Mouse (Mus musculus): ENCODE data around the gene Ttc21a. TPM values are rescaled to one million over a fixed set of nuclear protein-coding genes. Genes with fewer than 3 reads are reported as not detected.

Ttc21a gene
- total and polyA plus RNA-seq, 3 experiments = 0.01 TPM; not detected in 2

DNA sequence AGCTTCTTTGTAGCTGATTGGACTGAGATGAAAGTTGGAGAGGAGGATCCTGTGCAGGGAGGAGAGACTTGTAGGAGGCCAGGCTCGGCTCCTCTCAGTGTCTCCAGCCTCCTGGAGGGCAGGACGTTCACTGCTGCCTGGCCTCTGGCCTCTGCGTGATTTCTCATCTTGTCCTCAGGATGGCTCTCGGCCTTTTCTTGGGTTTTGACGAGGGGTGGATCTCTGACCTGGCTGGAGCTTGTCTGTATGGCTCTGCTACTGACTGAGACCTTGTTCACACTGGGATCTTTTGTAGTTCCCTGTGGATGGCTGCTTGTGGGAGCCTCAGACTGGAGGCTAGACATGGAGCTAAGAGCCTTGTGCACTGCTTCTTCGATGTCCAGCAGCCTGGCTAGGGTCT, 77.4 kb downstream of the Ttc21a start:
- TF ChIP-seq USF2 (IDR thresholded peaks at IDR 0.05; ENCODE audit: borderline replicate concordance in 1 of 2, insufficient read depth in 1 of 2, low read depth in 1 of 2, low read length in 2 of 2) (no peak), CHD2 (IDR thresholded peaks at IDR 0.05; ENCODE audit: low read length) (no peak), MAZ (IDR thresholded peaks at IDR 0.05; ENCODE audit: low read depth, low read length) (no peak), MYC (IDR thresholded peaks at IDR 0.05; ENCODE audit: low read depth, low read length) (no peak), POLR2A (IDR thresholded peaks at IDR 0.05; ENCODE audit: control insufficient read depth in 1 of 2, insufficient read depth in 1 of 2, low read depth in 1 of 2, low read length in 2 of 2, poor library complexity in 1 of 2) (no peak), CTCF (IDR thresholded peaks at IDR 0.05 in 2 of 3, conservative IDR thresholded peaks at IDR 0.05 in 1 of 3; ENCODE audit: control insufficient read depth in 1 of 3, insufficient read depth in 1 of 3, low read depth in 2 of 3, low read length in 3 of 3, poor library complexity in 1 of 3, severe bottlenecking in 1 of 3) (no peak), MAX (IDR thresholded peaks at IDR 0.05; ENCODE audit: low read length) (no peak), ZC3H11A (IDR thresholded peaks at IDR 0.05; ENCODE audit: low read depth, low read length) (no peak), BHLHE40 (IDR thresholded peaks at IDR 0.05; ENCODE audit: borderline replicate concordance, low read depth, low read length) (no peak), KAT2A (conservative IDR thresholded peaks at IDR 0.05; ENCODE audit: low read depth, low read length) (no peak), NRF1 (IDR thresholded peaks at IDR 0.05; ENCODE audit: insufficient read depth, low read depth, low read length, poor library complexity, severe bottlenecking) (no peak), ETS1 (IDR thresholded peaks at IDR 0.05; ENCODE audit: low read depth, low read length) (no peak), JUND (IDR thresholded peaks at IDR 0.05; ENCODE audit: low read depth, low read length) (no peak), SIN3A (IDR thresholded peaks at IDR 0.05; ENCODE audit: low read length) (no peak), HCFC1 (IDR thresholded peaks at IDR 0.05; ENCODE audit: low read depth, low read length) (no peak), SMC3 (IDR thresholded peaks at IDR 0.05; ENCODE audit: low read depth, low read length) (no peak), TCF12 (IDR thresholded peaks at IDR 0.05; ENCODE audit: low read depth, low read length) (no peak), MAFK (IDR thresholded peaks at IDR 0.05; ENCODE audit: borderline replicate concordance, low read depth, low read length) (no peak), NELFE (IDR thresholded peaks at IDR 0.05; ENCODE audit: low read depth, low read length) (no peak), MYB (IDR thresholded peaks at IDR 0.05; ENCODE audit: low read depth, low read length) (no peak)
- Histone ChIP-seq H3K9ac (ENCODE audit: control insufficient read depth, low read depth, low read length, poor library complexity, severe bottlenecking) (no peak overlapping the region), H3K4me3 (ENCODE audit: control insufficient read depth in 1 of 2, insufficient read depth in 1 of 2, low read depth in 2 of 2, low read length in 2 of 2) (no peak overlapping the region), H3K79me2 (ENCODE audit: control insufficient read depth, insufficient read depth, low read length, poor library complexity) (no peaks in the 10 kb centered on the region), H3K36me3 (ENCODE audit: control insufficient read depth in 1 of 2, insufficient read depth in 2 of 2, low read length in 2 of 2) (peaks cover 0 to 6% of the 10 kb centered on the region in 2 experiments; a peak in 2 of 4 replicates), H3K27me3 (ENCODE audit: control insufficient read depth in 1 of 2, insufficient read depth in 2 of 2, low read length in 2 of 2) (no peaks in the 10 kb centered on the region; a peak in 1 of 4 replicates), H3K27ac (ENCODE audit: control insufficient read depth, low read depth, low read length) (no peak overlapping the region), H3K9me3 (replicated peaks; ENCODE audit: insufficient read depth, low read length) (no peaks in the 10 kb centered on the region), H3K4me1 (ENCODE audit: control insufficient read depth in 1 of 2, insufficient read depth in 2 of 2, low read length in 2 of 2) (peaks cover 0 to 3% of the 10 kb centered on the region in 2 experiments; a peak in 2 of 4 replicates)
- DNase-seq (ENCODE audit: low read depth, low spot score) = no peak

DNA sequence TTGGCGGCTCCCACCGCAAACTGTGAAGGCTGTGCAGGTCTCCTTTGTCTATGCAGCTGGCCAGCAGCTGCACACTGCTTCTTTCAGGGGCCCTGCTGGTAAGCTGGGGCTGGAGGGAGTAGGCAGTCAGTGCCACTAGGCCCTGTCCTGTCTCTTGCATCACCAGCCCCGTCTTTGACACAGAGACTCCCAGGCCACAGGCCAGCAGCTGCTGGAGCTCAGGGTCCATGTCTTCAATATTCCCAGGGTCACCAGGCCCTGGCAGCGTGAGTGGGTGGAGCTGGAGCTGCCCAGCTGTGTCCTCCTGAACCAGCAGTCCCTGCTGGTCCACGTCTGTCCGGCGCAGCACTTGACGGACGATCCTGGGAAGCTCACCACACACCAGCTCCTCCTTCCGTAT, 79.5 kb downstream of the Ttc21a start:
- DNase-seq (ENCODE audit: low read depth, low spot score) = no peak
- no peak overlapping the region for H3K9ac ChIP-seq (ENCODE audit: control insufficient read depth, low read depth, low read length, poor library complexity, severe bottlenecking)

More for the DNA sequence above, 79.5 kb downstream of the Ttc21a start:
- no peaks in the 10 kb centered on the region for H3K36me3 ChIP-seq (ENCODE audit: control insufficient read depth in 1 of 2, insufficient read depth in 2 of 2, low read length in 2 of 2)
- H3K79me2 ChIP-seq (ENCODE audit: control insufficient read depth, insufficient read depth, low read length, poor library complexity) = no peaks in the 10 kb centered on the region
- H3K27ac ChIP-seq (ENCODE audit: control insufficient read depth, low read depth, low read length) = no peak overlapping the region
- H3K9me3 ChIP-seq (replicated peaks; ENCODE audit: insufficient read depth, low read length) = no peaks in the 10 kb centered on the region
- H3K27me3 ChIP-seq (ENCODE audit: control insufficient read depth in 1 of 2, insufficient read depth in 2 of 2, low read length in 2 of 2) = no peaks in the 10 kb centered on the region; a peak in 1 of 4 replicates
- TF ChIP-seq SIN3A (IDR thresholded peaks at IDR 0.05; ENCODE audit: low read length) (no peak), MYC (IDR thresholded peaks at IDR 0.05; ENCODE audit: low read depth, low read length) (no peak), CTCF (IDR thresholded peaks at IDR 0.05 in 2 of 3, conservative IDR thresholded peaks at IDR 0.05 in 1 of 3; ENCODE audit: control insufficient read depth in 1 of 3, insufficient read depth in 1 of 3, low read depth in 2 of 3, low read length in 3 of 3, poor library complexity in 1 of 3, severe bottlenecking in 1 of 3) (no peak), EP300 (IDR thresholded peaks at IDR 0.05; ENCODE audit: low read depth in 1 of 2, low read length in 2 of 2) (no peak), TAL1 (IDR thresholded peaks at IDR 0.05; ENCODE audit: low read length) (no peak), BHLHE40 (IDR thresholded peaks at IDR 0.05; ENCODE audit: borderline replicate concordance, low read depth, low read length) (no peak), ZC3H11A (IDR thresholded peaks at IDR 0.05; ENCODE audit: low read depth, low read length) (no peak), NRF1 (IDR thresholded peaks at IDR 0.05; ENCODE audit: insufficient read depth, low read depth, low read length, poor library complexity, severe bottlenecking) (no peak), UBTF (IDR thresholded peaks at IDR 0.05; ENCODE audit: borderline replicate concordance, insufficient read depth, low read depth, low read length) (no peak), MEF2A (IDR thresholded peaks at IDR 0.05; ENCODE audit: extremely low read depth, insufficient replicate concordance, low read depth, low read length, poor library complexity, severe bottlenecking) (no peak), POLR2AphosphoS2 (IDR thresholded peaks at IDR 0.05; ENCODE audit: low read length) (no peak), POLR2AphosphoS5 (IDR thresholded peaks at IDR 0.05; ENCODE audit: borderline replicate concordance, low read depth, low read length) (no peak), E2F4 (IDR thresholded peaks at IDR 0.05; ENCODE audit: borderline replicate concordance, low read depth, low read length) (no peak), JUND (IDR thresholded peaks at IDR 0.05; ENCODE audit: low read depth, low read length) (no peak)
- H3K4me3 ChIP-seq (ENCODE audit: control insufficient read depth in 1 of 2, insufficient read depth in 1 of 2, low read depth in 2 of 2, low read length in 2 of 2) = no peak overlapping the region
- H3K4me1 ChIP-seq (ENCODE audit: control insufficient read depth in 1 of 2, insufficient read depth in 2 of 2, low read length in 2 of 2) = no peaks in the 10 kb centered on the region; a peak in 1 of 4 replicates
